Mouse (Mus musculus) neural tube, embryonic 14.5 days (tissue): ENCODE results near the gene Cadm3. TPM values are rescaled to one million over a fixed set of nuclear protein-coding genes. Genes with fewer than 3 reads are reported as not detected.
"Not testable (repeated sequence)": the region's sequence is repeated elsewhere in the genome, so short reads cannot be mapped to it uniquely, and the experiment has no call there.

Experiments used
- ATAC-seq: fragments of 200-750 bp; cut with Nextera tagmentation; 2 replicates; pipeline ENCODE4 v1.8.0; 2017; ENCODE audit warnings: low read depth, mild to moderate bottlenecking, moderate TSS enrichment, moderate library complexity
- H3K27ac ChIP-seq: fragments of 300-500 bp; sonication (generic); 2 replicates; pipeline ENCODE4 v1.5.1; 2014; ENCODE audit warnings: low read depth, mild to moderate bottlenecking, control low read depth, low read length, moderate library complexity, mixed read lengths
- H3K27me3 ChIP-seq: fragments of 300-500 bp; sonication (generic); 2 replicates; pipeline ENCODE4 v1.6.1; 2014; ENCODE audit warnings: low read length; ENCODE audit not compliant: control insufficient read depth, insufficient read depth
- H3K36me3 ChIP-seq: fragments of 300-500 bp; sonication (generic); 2 replicates; pipeline ENCODE4 v1.6.1; 2014; ENCODE audit warnings: low read length, mixed read lengths; ENCODE audit not compliant: control insufficient read depth, insufficient read depth
- H3K4me1 ChIP-seq: fragments of 300-500 bp; sonication (generic); 2 replicates; pipeline ENCODE4 v1.6.1; 2014; ENCODE audit warnings: low read length; ENCODE audit not compliant: control insufficient read depth, insufficient read depth
- H3K4me2 ChIP-seq: fragments of 300-500 bp; sonication (generic); 2 replicates; pipeline ENCODE4 v1.6.1; 2014; ENCODE audit warnings: mild to moderate bottlenecking, low read depth, low read length, control low read depth
- H3K4me3 ChIP-seq: fragments of 300-500 bp; sonication (generic); 2 replicates; pipeline ENCODE4 v1.5.1; 2014; ENCODE audit warnings: low read depth, low read length, control low read depth, mixed read lengths
- H3K9ac ChIP-seq: fragments of 300-500 bp; sonication (generic); replicated peaks from 2 replicates; pipeline ENCODE4 v1.6.1; 2014; ENCODE audit warnings: low read depth, mild to moderate bottlenecking, control low read depth, low read length, mixed read lengths
- H3K9me3 ChIP-seq: fragments of 300-500 bp; sonication (generic); 2 replicates; pipeline ENCODE4 v1.6.1; 2016; ENCODE audit warnings: low read length; ENCODE audit not compliant: control insufficient read depth
- WGBS: fragments of 180-500 bp; shearing (Covaris S2); extraction: QIAGEN DNeasy Blood & Tissue Kit; methylation state at CpG from one replicate; pipeline ENCODE4 v1.1.7; 2014; 5-methylcytosine and 5-hydroxymethylcytosine counted together
- polyA plus RNA-seq: library from polyadenylated mRNA; unstranded; fragments of >200 nt; fragmentation: Nextera tagmentation; extraction: Ambion mirVana; gene quantifications from 2 replicates; pipeline ENCODE4 v1.2.1, GENCODE M21; 2014

Gene Cadm3
- polyA plus RNA-seq, 1 experiment from 2014 or later = 174 TPM

GRCm38 (mm10) chr1:173322249-173322627 lies 45.3 kb downstream of the Cadm3 start:
- H3K4me1 ChIP-seq = no peaks in the 10 kb centered on the region
- no peak overlapping the region for H3K27ac ChIP-seq
- H3K27me3 ChIP-seq = no peaks in the 10 kb centered on the region
- H3K4me2 ChIP-seq = no peak overlapping the region
- WGBS = 69% methylated on average over 6 of the region's 6 CpGs
- ATAC-seq = peak; percentile 35; the same call in 1 of the 2 replicates
- H3K4me3 ChIP-seq = no peak overlapping the region
- no peaks in the 10 kb centered on the region for H3K36me3 ChIP-seq
- no peaks in the 10 kb centered on the region for H3K9me3 ChIP-seq
- H3K9ac ChIP-seq = no peak overlapping the region

- WGBS = 40% methylated on average over 8 of the region's 8 CpGs
Observed at GRCm38 (mm10) chr1:173321593-173322248, 45.8 kb downstream of the Cadm3 start.

GRCm38 (mm10) chr1:173317925-173318477 lies 49.5 kb downstream of the Cadm3 start:
- 87% methylated on average over 2 of the region's 2 CpGs for WGBS
- Histone ChIP-seq H3K27me3 (no peaks in the 10 kb centered on the region), H3K4me3 (no peak overlapping the region), H3K36me3 (no peaks in the 10 kb centered on the region), H3K27ac (no peak overlapping the region), H3K9ac (no peak overlapping the region), H3K4me2 (no peak overlapping the region), H3K4me1 (no peaks in the 10 kb centered on the region), H3K9me3 (no peaks in the 10 kb centered on the region)
- ATAC-seq = no peak

More at GRCm38 (mm10) chr1:173321593-173322248, 45.8 kb downstream of the Cadm3 start:
- no peaks in the 10 kb centered on the region for H3K36me3 ChIP-seq
- no peak overlapping the region for H3K4me2 ChIP-seq
- ATAC-seq = peak; percentile 64
- H3K4me3 ChIP-seq = no peak overlapping the region
- no peak overlapping the region for H3K9ac ChIP-seq
- no peaks in the 10 kb centered on the region for H3K9me3 ChIP-seq
- H3K27me3 ChIP-seq = no peaks in the 10 kb centered on the region
- H3K4me1 ChIP-seq = no peaks in the 10 kb centered on the region
- no peak overlapping the region for H3K27ac ChIP-seq

- Histone ChIP-seq H3K27ac (no peak overlapping the region), H3K9ac (no peak overlapping the region), H3K27me3 (no peaks in the 10 kb centered on the region), H3K9me3 (no peaks in the 10 kb centered on the region), H3K4me1 (no peaks in the 10 kb centered on the region), H3K4me3 (no peak overlapping the region), H3K4me2 (no peak overlapping the region), H3K36me3 (no peaks in the 10 kb centered on the region)
- no peak for ATAC-seq
- 87% methylated on average over 3 of the region's 3 CpGs for WGBS
Observed at GRCm38 (mm10) chr1:173315725-173316124, 51.8 kb downstream of the Cadm3 start.

GRCm38 (mm10) chr1:173313535-173314050 lies 53.9 kb downstream of the Cadm3 start:
- not testable (repeated sequence) for H3K4me1 ChIP-seq, H3K4me3 ChIP-seq, H3K4me2 ChIP-seq, H3K9ac ChIP-seq, H3K9me3 ChIP-seq, ATAC-seq, H3K27me3 ChIP-seq, H3K36me3 ChIP-seq, H3K27ac ChIP-seq
- WGBS = 91% methylated on average over 7 of the region's 7 CpGs

- H3K9ac ChIP-seq, ATAC-seq, H3K27ac ChIP-seq, H3K4me3 ChIP-seq, H3K36me3 ChIP-seq, H3K4me1 ChIP-seq, H3K9me3 ChIP-seq, H3K27me3 ChIP-seq, H3K4me2 ChIP-seq: not testable (repeated sequence)
- 68% methylated on average over 3 of the region's 3 CpGs for WGBS
Observed at GRCm38 (mm10) chr1:173302795-173303194, 64.7 kb downstream of the Cadm3 start.

Other genes starting within 250 kb of the Cadm3 start
- not detected in 2 replicates for gene Olfr1408, start 230.3 kb downstream of the Cadm3 start, polyA plus RNA-seq
- not detected in 2 replicates for gene Olfr1406, start 177.1 kb downstream of the Cadm3 start, polyA plus RNA-seq
- not detected in 2 replicates for gene Olfr218, start 169.9 kb downstream of the Cadm3 start, polyA plus RNA-seq
- gene Olfr1404, start 155.3 kb downstream of the Cadm3 start, polyA plus RNA-seq = not detected in 2 replicates
- gene Fcer1a, start 140.5 kb downstream of the Cadm3 start, polyA plus RNA-seq = not detected in 2 replicates
- gene Olfr418, start 101.7 kb downstream of the Cadm3 start, polyA plus RNA-seq = not detected in 2 replicates
- gene Mptx2, start 89.9 kb downstream of the Cadm3 start, polyA plus RNA-seq = not detected in 2 replicates
- gene Ackr1, start 33.9 kb downstream of the Cadm3 start, polyA plus RNA-seq = 34.4 and 35.6 TPM in 2 replicates
- 1.1 and 2.7 TPM in 2 replicates for gene Aim2, start 16.8 kb downstream of the Cadm3 start, polyA plus RNA-seq
- not detected in 2 replicates for gene Ifi206, start 123.3 kb upstream of the Cadm3 start, polyA plus RNA-seq
- not detected in 2 replicates for gene Ifi214, start 168.3 kb upstream of the Cadm3 start, polyA plus RNA-seq
- gene Ifi213, start 231.6 kb upstream of the Cadm3 start, polyA plus RNA-seq = not detected in 2 replicates